Mouse (Mus musculus) hindbrain, embryonic 13.5 days (tissue): ENCODE data around the gene Akirin2. TPM values are rescaled to one million over a fixed set of nuclear protein-coding genes. Genes with fewer than 3 reads are reported as not detected.
"Not testable (repeated sequence)": the region's sequence is repeated elsewhere in the genome, so short reads cannot be mapped to it uniquely, and the experiment has no call there.

ENCODE experiments used
- ATAC-seq: fragments of 200-750 bp; cut with Nextera tagmentation; 2 replicates; pipeline ENCODE4 v1.8.0; 2017; ENCODE audit warnings: moderate TSS enrichment; ENCODE audit not compliant: low FRiP score
- H3K27ac ChIP-seq: fragments of 300-500 bp; sonication (generic); 2 replicates; pipeline ENCODE4 v1.5.1; 2015; ENCODE audit warnings: inconsistent platforms, mild to moderate bottlenecking, moderate library complexity
- H3K27me3 ChIP-seq: fragments of 300-500 bp; sonication (generic); 2 replicates; pipeline ENCODE4 v1.6.1; 2015; ENCODE audit warnings: mild to moderate bottlenecking, inconsistent platforms
- H3K36me3 ChIP-seq: fragments of 300-500 bp; sonication (generic); 2 replicates; pipeline ENCODE4 v1.6.1; 2015; ENCODE audit warnings: mild to moderate bottlenecking, inconsistent platforms
- H3K4me1 ChIP-seq: fragments of 300-500 bp; sonication (generic); replicated peaks from 2 replicates; pipeline ENCODE4 v1.6.1; 2015; ENCODE audit warnings: inconsistent platforms
- H3K4me2 ChIP-seq: fragments of 300-500 bp; sonication (generic); 2 replicates; pipeline ENCODE4 v1.6.1; 2015; ENCODE audit warnings: inconsistent platforms, mild to moderate bottlenecking, moderate library complexity
- H3K4me3 ChIP-seq: fragments of 300-500 bp; sonication (generic); 2 replicates; pipeline ENCODE4 v1.5.1; 2015; ENCODE audit warnings: mild to moderate bottlenecking, inconsistent platforms
- H3K9ac ChIP-seq: fragments of 300-500 bp; sonication (generic); 2 replicates; pipeline ENCODE4 v1.6.1; 2015; ENCODE audit warnings: mild to moderate bottlenecking, inconsistent platforms
- H3K9me3 ChIP-seq: fragments of 300-500 bp; sonication (generic); 2 replicates; pipeline ENCODE4 v1.6.1; 2016; ENCODE audit warnings: inconsistent platforms
- WGBS: fragments of 180-500 bp; shearing (Covaris S2); methylation state at CpG from one replicate; pipeline ENCODE4 v1.1.7; 2015; 5-methylcytosine and 5-hydroxymethylcytosine counted together
- polyA plus RNA-seq: library from polyadenylated mRNA; unstranded; fragments of >200 nt; fragmentation: Nextera tagmentation; extraction: Ambion mirVana; gene quantifications from 2 replicates; pipeline ENCODE4 v1.2.1, GENCODE M21; 2015

Gene Akirin2
- polyA plus RNA-seq, 1 experiment from 2014 or later, result 100 TPM

DNA sequence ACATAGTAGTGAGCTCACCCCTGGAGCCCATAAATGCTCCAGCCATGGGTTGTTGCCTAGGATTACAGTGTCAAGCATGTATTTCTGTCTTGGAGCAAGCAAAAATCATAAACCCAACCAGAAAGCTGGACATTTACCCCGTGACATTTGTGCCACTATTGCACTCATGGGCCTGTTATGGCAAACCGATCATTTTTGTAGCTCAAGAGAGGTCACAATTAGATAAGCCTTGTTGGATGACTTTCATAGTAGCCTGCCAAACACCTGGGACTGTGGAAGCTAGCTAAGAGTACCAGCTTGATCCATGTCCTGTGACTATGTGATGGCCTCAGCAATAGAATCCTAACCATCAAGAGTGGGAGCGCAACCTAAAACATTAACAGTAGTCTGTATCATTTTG lies 4.9 kb downstream of the Akirin2 start:
- 94% methylated on average over 3 of the region's 3 CpGs for WGBS
- H3K4me1 ChIP-seq, result peaks cover 51% of the 10 kb centered on the region
- H3K9ac ChIP-seq, result no peak overlapping the region
- no peak overlapping the region for H3K4me3 ChIP-seq
- H3K4me2 ChIP-seq, result no peak overlapping the region
- no peaks in the 10 kb centered on the region; the same call in 1 of the 2 replicates for H3K36me3 ChIP-seq
- no peak for ATAC-seq
- H3K9me3 ChIP-seq, result no peaks in the 10 kb centered on the region
- H3K27ac ChIP-seq, result no peak overlapping the region
- H3K27me3 ChIP-seq, result no peaks in the 10 kb centered on the region

DNA sequence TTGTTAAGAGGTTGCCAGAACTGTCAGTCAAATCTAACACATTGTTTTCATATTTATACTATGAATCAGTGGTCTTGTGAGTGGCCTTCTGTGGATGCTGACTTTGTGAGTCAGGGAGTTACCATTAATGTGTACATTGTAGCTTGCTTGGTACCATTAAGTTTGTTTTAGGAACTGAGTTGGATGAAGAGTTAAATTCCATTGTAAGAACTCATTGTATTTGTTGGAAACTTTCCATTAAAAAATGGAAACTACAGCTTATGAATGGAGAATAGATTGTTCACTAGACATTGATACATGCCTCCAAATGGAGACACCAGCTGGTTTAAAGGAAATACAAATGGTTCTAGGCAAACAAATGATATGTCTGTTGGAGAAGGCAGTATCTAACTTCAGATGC lies 5.4 kb downstream of the Akirin2 start:
- H3K36me3 ChIP-seq, result no peaks in the 10 kb centered on the region; the same call in 1 of the 2 replicates
- peaks cover 53% of the 10 kb centered on the region for H3K4me1 ChIP-seq
- H3K9ac ChIP-seq, result no peak overlapping the region
- H3K4me2 ChIP-seq, result 0 out of 2 replicates have a peak overlapping the region, but pooled peaks have one; percentile 10
- no peaks in the 10 kb centered on the region for H3K9me3 ChIP-seq
- no peak overlapping the region for H3K27ac ChIP-seq
- H3K27me3 ChIP-seq, result no peaks in the 10 kb centered on the region
- H3K4me3 ChIP-seq, result no peak overlapping the region
- ATAC-seq, result no peak

DNA sequence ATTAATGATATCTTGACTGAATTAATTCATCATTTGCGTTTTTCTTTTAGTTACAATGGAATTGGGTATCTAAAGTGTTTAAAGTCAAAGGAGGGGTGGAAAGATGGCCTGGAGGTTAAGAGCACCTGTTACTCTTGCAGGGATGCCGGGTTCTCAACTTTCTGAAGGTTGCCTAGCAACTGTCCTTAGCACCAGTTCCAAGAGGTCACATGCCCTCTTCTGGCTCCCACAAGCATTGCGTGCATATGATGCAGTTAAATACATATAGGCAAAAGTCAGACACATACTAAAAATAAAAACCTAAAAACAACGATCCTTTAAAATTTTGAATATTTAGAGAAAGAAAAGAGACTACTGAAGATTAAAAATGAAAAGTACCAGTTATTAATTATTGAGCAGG lies 10.2 kb downstream of the Akirin2 start:
- Histone ChIP-seq H3K9ac (no peak overlapping the region), H3K9me3 (no peaks in the 10 kb centered on the region), H3K27me3 (no peaks in the 10 kb centered on the region), H3K36me3 (peaks cover 15% of the 10 kb centered on the region), H3K4me1 (peaks cover 23% of the 10 kb centered on the region), H3K4me3 (no peak overlapping the region), H3K27ac (no peak overlapping the region), H3K4me2 (no peak overlapping the region)
- ATAC-seq, result no peak
- WGBS, result 48% methylated on average over 4 of the region's 4 CpGs

DNA sequence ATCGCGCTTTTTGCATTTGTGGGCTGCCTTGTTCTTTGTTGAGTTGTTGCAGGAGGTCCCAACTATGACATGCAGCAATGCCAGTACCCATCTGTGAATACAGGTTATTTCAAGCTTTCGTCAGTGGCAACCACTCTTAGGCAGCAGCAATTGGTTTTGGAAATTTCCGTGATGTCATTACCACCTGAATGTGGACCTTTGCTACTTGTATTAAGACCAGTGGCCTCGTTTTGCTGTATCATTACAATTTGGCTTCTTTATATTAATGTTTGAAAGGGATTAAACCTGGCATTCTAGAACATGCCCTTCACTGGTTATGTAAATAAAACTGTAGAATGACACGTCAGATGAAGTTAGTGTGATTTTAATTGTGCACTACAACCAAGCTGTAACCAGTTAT lies 15.5 kb downstream of the Akirin2 start:
- no peaks in the 10 kb centered on the region for H3K9me3 ChIP-seq
- H3K4me2 ChIP-seq, result no peak overlapping the region
- H3K4me1 ChIP-seq, result no peaks in the 10 kb centered on the region
- H3K4me3 ChIP-seq, result no peak overlapping the region
- H3K36me3 ChIP-seq, result peaks cover 55% of the 10 kb centered on the region
- ATAC-seq, result no peak
- no peak overlapping the region for H3K27ac ChIP-seq
- no peaks in the 10 kb centered on the region for H3K27me3 ChIP-seq
- 92% methylated on average over 6 of the region's 6 CpGs for WGBS
- H3K9ac ChIP-seq, result no peak overlapping the region

DNA sequence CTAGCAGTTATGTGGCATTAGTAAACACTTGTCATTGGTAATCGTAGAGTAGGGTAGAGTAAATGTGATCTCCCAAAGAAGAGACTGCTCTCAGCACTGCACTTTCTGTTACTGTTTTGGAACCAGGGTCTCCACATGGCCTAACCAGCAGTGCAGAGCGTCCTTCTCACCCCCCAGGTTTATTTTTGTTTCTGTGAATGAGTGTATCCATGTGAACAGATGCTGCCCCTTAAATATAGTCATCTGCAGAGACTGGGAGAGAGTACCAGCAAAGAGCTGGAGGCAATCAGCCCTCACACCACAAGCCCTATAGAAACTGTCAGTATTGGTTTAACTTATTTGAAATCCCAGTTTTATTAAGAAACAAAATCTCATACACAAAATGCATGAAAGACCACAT lies 22.1 kb downstream of the Akirin2 start:
- Histone ChIP-seq H3K27ac (no peak overlapping the region), H3K27me3 (no peaks in the 10 kb centered on the region), H3K36me3 (peaks cover 84% of the 10 kb centered on the region), H3K9me3 (no peaks in the 10 kb centered on the region), H3K4me1 (no peaks in the 10 kb centered on the region), H3K9ac (no peak overlapping the region), H3K4me2 (no peak overlapping the region), H3K4me3 (no peak overlapping the region)
- no peak for ATAC-seq
- WGBS, result 85% methylated on average over 2 of the region's 2 CpGs

DNA sequence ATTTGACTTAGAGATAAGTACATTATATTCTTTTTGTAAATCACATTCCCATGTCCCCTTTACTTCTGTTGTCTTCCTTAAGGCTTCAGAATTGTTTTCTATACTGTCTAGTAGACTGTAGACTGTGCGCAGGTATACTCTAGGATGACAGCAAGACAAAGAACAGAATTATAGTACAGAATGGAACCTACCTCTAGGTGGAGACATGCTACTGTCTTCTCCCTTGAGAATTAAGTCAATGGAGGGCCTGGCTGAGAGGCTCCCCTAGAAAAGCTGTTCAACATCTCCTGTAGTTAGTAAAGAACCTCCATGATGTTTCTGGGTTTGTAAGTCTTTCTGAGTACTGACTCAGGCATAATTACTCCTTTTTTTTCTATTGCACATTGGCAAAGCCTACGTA lies 26.3 kb downstream of the Akirin2 start:
- peaks cover 76% of the 10 kb centered on the region for H3K36me3 ChIP-seq
- H3K4me2 ChIP-seq, result no peak overlapping the region
- H3K4me3 ChIP-seq, result no peak overlapping the region
- H3K4me1 ChIP-seq, result no peaks in the 10 kb centered on the region
- H3K27ac ChIP-seq, result no peak overlapping the region
- no peaks in the 10 kb centered on the region for H3K9me3 ChIP-seq
- no peaks in the 10 kb centered on the region for H3K27me3 ChIP-seq
- no peak overlapping the region for H3K9ac ChIP-seq
- 96% methylated on average over 2 of the region's 2 CpGs for WGBS
- no peak for ATAC-seq

DNA sequence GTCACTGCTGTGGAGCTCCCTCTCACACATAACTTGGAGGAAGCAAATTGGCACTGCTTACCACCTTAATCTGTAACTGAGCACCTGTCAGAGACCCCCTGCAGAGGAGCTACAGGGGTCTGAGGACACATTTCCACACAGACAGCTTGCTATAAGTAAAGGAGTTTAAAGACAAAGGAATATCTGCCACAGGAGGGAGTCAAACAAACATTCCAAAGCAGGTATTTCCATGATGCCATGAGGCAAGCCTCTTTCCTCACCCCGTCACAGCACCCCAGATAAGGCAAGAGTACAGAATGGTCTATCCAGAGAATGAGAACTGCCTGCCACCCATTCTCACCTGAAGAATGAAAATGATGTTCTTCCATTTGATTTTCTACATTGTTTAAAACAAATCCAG lies 28.5 kb downstream of the Akirin2 start:
- Histone ChIP-seq H3K36me3 (peaks cover 75% of the 10 kb centered on the region), H3K27me3 (no peaks in the 10 kb centered on the region), H3K4me2 (no peak overlapping the region), H3K9ac (no peak overlapping the region), H3K4me1 (0 out of 2 replicates have a peak, but pooled peaks cover 3% of the 10 kb centered on the region), H3K27ac (no peak overlapping the region), H3K4me3 (no peak overlapping the region), H3K9me3 (no peaks in the 10 kb centered on the region)
- ATAC-seq, result no peak
- 94% methylated on average over 1 of the region's 1 CpGs for WGBS

DNA sequence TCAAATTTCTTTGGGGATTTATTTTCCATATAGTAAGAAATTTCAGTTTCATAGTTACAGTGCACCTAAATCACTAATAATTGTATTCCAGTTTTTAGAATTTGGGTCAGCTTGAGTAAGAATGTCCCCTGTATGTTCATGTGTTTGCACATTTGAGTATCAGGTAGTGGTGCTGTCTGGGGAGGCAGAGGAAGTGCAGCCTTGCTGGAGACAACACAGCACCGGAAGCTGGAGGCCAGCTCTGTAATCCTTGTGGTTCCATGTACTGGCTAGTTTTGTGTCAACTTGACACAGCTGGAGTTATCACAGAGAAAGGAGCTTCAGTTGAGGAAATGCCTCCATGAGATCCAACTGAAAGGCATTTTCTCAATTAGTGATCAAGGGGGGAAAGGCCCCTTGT lies 30.8 kb downstream of the Akirin2 start:
- H3K27me3 ChIP-seq, result not testable (repeated sequence)

DNA sequence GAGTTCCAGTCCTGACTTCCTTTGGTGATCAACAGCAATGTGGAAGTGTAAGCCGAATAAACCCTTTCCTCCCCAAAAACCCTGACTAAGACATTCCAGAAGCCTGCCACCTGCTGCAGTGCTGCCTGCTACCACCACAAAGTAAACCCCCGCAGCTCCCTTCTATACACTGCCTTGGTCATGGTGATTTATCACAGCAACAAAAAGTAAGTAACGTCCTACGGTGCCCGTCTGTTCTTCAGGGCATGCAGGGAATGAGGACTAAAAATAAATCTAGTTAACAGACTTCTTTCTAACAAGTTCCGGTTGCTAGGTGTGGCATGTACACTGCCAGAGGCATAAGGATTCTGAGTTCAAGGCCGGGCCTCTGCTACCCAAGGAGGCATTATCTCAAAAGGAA lies 31.3 kb downstream of the Akirin2 start:
- H3K36me3 ChIP-seq, result peaks cover 60% of the 10 kb centered on the region
- WGBS, result 52% methylated on average over 7 of the region's 7 CpGs

More for the DNA sequence above, 30.8 kb downstream of the Akirin2 start:
- peaks cover 64% of the 10 kb centered on the region for H3K36me3 ChIP-seq
- not testable (repeated sequence) for H3K4me1 ChIP-seq, H3K4me2 ChIP-seq, H3K27ac ChIP-seq, H3K9me3 ChIP-seq, ATAC-seq, H3K4me3 ChIP-seq, H3K9ac ChIP-seq
- WGBS, result 89% methylated on average over 1 of the region's 1 CpGs

DNA sequence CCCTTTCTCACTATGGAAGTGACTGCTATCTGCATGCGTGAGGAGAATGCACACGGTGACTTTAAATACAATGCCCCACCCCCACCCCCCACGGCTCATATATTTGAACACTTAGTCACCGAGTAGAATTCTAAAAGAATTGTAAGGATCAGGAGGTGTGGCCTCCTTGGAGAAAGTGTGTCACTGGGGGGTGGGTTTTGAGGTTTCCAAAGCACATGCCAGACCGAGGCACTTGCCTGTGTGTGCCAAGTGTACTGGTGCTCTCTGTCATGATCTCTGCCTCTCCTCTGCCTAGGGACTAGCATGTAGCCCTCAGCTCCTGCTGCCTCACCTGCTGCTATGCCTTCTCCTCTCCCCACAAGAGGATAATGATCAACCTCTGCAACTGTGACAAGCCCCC lies 31.7 kb downstream of the Akirin2 start:
- Histone ChIP-seq H3K4me1 (0 out of 2 replicates have a peak, but pooled peaks cover 3% of the 10 kb centered on the region), H3K36me3 (peaks cover 59% of the 10 kb centered on the region), H3K27ac (no peak overlapping the region), H3K27me3 (no peaks in the 10 kb centered on the region), H3K9me3 (no peaks in the 10 kb centered on the region), H3K4me3 (no peak overlapping the region), H3K9ac (no peak overlapping the region), H3K4me2 (no peak overlapping the region)
- WGBS, result 58% methylated on average over 5 of the region's 5 CpGs
- ATAC-seq, result no peak

More for the DNA sequence above, 31.3 kb downstream of the Akirin2 start:
- Histone ChIP-seq H3K4me1 (0 out of 2 replicates have a peak, but pooled peaks cover 3% of the 10 kb centered on the region), H3K9ac (no peak overlapping the region), H3K4me2 (no peak overlapping the region), H3K9me3 (no peaks in the 10 kb centered on the region), H3K27me3 (no peaks in the 10 kb centered on the region), H3K4me3 (no peak overlapping the region), H3K27ac (no peak overlapping the region)
- ATAC-seq, result no peak

DNA sequence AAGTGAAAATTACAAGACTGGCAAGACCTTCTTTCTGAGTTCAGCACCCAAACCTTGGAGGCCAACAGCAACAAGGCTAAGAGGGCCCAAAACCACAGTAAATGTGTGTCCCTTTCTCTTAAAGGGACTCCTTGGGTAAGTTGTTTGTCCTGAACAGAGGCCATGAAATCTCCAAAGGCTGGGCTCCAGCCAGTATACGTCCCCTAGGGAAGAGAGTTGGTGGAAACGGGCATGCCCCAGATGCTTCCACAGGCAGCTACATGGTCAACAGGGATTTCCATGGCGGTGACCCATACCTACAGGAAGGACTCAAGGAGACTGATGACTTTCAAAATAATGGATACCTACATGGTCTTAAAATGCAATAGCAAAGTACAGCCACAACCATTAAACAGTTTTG lies 32.7 kb downstream of the Akirin2 start:
- peaks cover 51% of the 10 kb centered on the region for H3K36me3 ChIP-seq

DNA sequence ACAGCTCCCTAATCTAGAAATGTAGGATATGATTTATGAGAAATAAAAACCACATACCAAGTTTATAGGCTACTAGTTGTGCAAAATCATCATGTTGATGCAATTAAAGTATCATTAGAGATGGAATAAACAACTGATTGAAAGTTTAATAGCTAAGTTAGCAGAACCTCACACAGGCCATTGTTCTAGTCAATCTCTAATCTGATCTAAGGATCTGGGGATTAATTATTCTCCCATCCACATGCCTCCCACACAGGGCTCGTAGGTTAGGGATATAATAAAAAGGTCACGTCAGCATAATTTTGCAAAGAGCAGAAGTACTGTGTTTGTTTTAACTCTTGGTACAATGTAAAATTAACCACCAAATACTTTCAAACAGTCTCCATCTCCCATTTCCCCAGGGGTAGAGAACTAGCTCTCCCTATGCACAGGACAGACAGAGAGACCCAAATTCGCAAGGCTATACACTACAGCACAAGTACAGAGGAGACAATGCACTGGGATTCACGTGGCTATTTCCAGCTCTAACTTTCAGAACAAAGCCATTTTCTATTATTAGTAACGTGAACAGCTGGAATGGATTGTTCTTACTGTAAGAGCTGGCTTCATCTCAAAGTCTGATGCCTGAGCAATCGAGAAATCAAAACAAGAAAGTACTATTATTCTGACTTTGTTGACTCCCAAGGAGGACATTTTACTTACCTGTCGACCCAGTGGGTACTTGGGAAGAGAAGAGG lies 34.3 kb downstream of the Akirin2 start:
- Histone ChIP-seq H3K4me1 (0 out of 2 replicates have a peak, but pooled peaks cover 3% of the 10 kb centered on the region), H3K27me3 (no peaks in the 10 kb centered on the region), H3K9me3 (no peaks in the 10 kb centered on the region), H3K9ac (no peak overlapping the region), H3K4me3 (no peak overlapping the region), H3K27ac (no peak overlapping the region), H3K4me2 (no peak overlapping the region), H3K36me3 (peaks cover 39% of the 10 kb centered on the region)
- no peak for ATAC-seq
- WGBS, result 84% methylated on average over 7 of the region's 7 CpGs

More for the DNA sequence above, 32.7 kb downstream of the Akirin2 start:
- H3K9ac ChIP-seq, result no peak overlapping the region
- H3K4me1 ChIP-seq, result 0 out of 2 replicates have a peak, but pooled peaks cover 3% of the 10 kb centered on the region
- H3K27me3 ChIP-seq, result no peaks in the 10 kb centered on the region
- H3K4me3 ChIP-seq, result no peak overlapping the region
- ATAC-seq, result no peak
- no peak overlapping the region for H3K27ac ChIP-seq
- no peaks in the 10 kb centered on the region for H3K9me3 ChIP-seq
- 99% methylated on average over 3 of the region's 3 CpGs for WGBS
- H3K4me2 ChIP-seq, result no peak overlapping the region

DNA sequence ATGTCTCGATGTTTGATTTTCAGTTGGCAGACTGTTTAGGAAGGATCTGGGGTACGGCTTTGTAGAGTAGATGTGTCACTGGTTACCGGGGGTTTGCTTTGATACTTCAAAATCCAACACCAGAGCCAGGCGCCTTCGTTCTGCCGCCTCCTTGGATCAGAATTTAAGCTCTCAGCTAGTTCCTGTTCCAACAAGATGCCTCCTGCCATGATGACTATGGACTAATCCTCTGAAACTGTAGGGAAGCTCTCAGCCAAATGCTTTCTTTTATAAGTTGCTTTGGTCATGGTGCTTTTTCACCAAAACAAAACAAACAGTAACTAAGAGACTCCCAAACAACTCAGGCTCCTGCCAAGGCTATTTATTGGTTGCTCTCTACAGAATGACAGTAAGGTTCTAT lies 52.4 kb downstream of the Akirin2 start:
- Histone ChIP-seq H3K4me3 (no peak overlapping the region), H3K9me3 (no peaks in the 10 kb centered on the region), H3K4me2 (no peak overlapping the region), H3K4me1 (no peaks in the 10 kb centered on the region), H3K27ac (no peak overlapping the region), H3K36me3 (peaks cover 62% of the 10 kb centered on the region), H3K27me3 (no peaks in the 10 kb centered on the region), H3K9ac (no peak overlapping the region)
- 93% methylated on average over 6 of the region's 6 CpGs for WGBS
- no peak for ATAC-seq
